Mouse (Mus musculus): Measurements from ENCODE around the gene Olfr1367. TPM values are rescaled to one million over a fixed set of nuclear protein-coding genes. Genes with fewer than 3 reads are reported as not detected.
"Not testable (repeated sequence)": the region's sequence is repeated elsewhere in the genome, so short reads cannot be mapped to it uniquely, and the experiment has no call there.

Olfr1367 gene
- total and polyA plus RNA-seq, 3 experiments: not detected

DNA sequence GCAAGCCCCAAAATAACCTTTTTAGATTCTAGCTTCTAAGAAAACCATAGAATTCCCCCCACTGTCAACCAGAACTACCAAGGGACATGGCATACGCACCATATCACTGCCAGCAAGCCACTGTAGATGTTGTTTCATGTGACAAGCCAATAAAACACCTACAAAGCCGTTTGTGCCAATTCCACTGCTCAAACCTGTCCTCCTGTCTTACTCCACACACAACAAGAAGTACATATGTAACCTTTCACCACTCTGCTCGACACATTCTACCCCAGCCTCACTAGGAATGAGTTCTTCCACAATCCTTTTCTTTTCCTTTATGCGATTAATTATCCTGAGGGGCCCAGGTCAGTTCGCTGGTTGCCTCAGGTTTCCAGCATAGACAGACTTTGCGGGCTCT, 48.9 kb downstream of the Olfr1367 start:
- Histone ChIP-seq H3K79me2 (replicated peaks; ENCODE audit: control insufficient read depth, extremely low read depth, insufficient read depth, poor library complexity, severe bottlenecking) (0 out of 2 replicates have a peak, but pooled peaks cover 4% of the 10 kb centered on the region), H3K9me3 (replicated peaks; ENCODE audit: low read length) (no peaks in the 10 kb centered on the region), H3K4me1 (ENCODE audit: control insufficient read depth in 1 of 2, insufficient read depth in 2 of 2) (peaks cover 0 to 30% of the 10 kb centered on the region in 2 experiments; a peak in 2 of 4 replicates), H3K4me2 (ENCODE audit: insufficient read depth, low read depth, poor library complexity, severe bottlenecking) (no peak overlapping the region), H3K9ac (ENCODE audit: insufficient read depth, low read depth) (no peak overlapping the region), H3K4me3 (replicated peaks in 1 of 3; ENCODE audit: low read depth in 2 of 3, low read length in 2 of 3, poor library complexity in 1 of 3) (no peak overlapping the region), H3K27me3 (replicated peaks) (no peaks in the 10 kb centered on the region), H3K27ac (ENCODE audit: insufficient read depth, low read depth) (no peak overlapping the region), H3K36me3 (replicated peaks in 1 of 2; ENCODE audit: control insufficient read depth in 1 of 2, insufficient read depth in 1 of 2, low read length in 1 of 2) (peaks cover 58 to 87% of the 10 kb centered on the region in 2 experiments)
- DNase-seq (ENCODE audit: extremely low read depth): no peak
- no peak for TF ChIP-seq HCFC1 (IDR thresholded peaks at IDR 0.05; ENCODE audit: low read depth, low read length)
- TF ChIP-seq TCF12 (IDR thresholded peaks at IDR 0.05; ENCODE audit: low read depth, low read length): no peak
- no peak for TF ChIP-seq ZMIZ1 (IDR thresholded peaks at IDR 0.05; ENCODE audit: low read depth, low read length)
- TF ChIP-seq UBTF (IDR thresholded peaks at IDR 0.05; ENCODE audit: low read depth, low read length): no peak
- no peak for TF ChIP-seq TBP (conservative IDR thresholded peaks at IDR 0.05; ENCODE audit: low read depth, low read length)
- no peak for TF ChIP-seq ZKSCAN1 (IDR thresholded peaks at IDR 0.05; ENCODE audit: borderline replicate concordance, low read depth, low read length)
- TF ChIP-seq USF2 (conservative IDR thresholded peaks at IDR 0.05; ENCODE audit: low read depth, low read length): no peak
- no peak for TF ChIP-seq POLR2AphosphoS2 (IDR thresholded peaks at IDR 0.05; ENCODE audit: low read depth, low read length)
- no peak for TF ChIP-seq RAD21 (IDR thresholded peaks at IDR 0.05; ENCODE audit: low read depth, low read length)
- TF ChIP-seq PAX5 (IDR thresholded peaks at IDR 0.05; ENCODE audit: low read length): no peak
- no peak for TF ChIP-seq CHD1 (IDR thresholded peaks at IDR 0.05; ENCODE audit: low read depth, low read length)
- TF ChIP-seq ZC3H11A (IDR thresholded peaks at IDR 0.05; ENCODE audit: low read depth, low read length): no peak
- no peak for TF ChIP-seq JUN (IDR thresholded peaks at IDR 0.05; ENCODE audit: insufficient read depth, low read depth, low read length)
- no peak for TF ChIP-seq E2F4 (IDR thresholded peaks at IDR 0.05; ENCODE audit: insufficient replicate concordance, low read depth, low read length)
- no peak for TF ChIP-seq ZNF384 (IDR thresholded peaks at IDR 0.05; ENCODE audit: low read depth, low read length)
- no peak for TF ChIP-seq SIN3A (IDR thresholded peaks at IDR 0.05; ENCODE audit: low read length)
- TF ChIP-seq BHLHE40 (IDR thresholded peaks at IDR 0.05; ENCODE audit: low read depth, low read length): no peak
- no peak for TF ChIP-seq MAZ (IDR thresholded peaks at IDR 0.05; ENCODE audit: low read depth, low read length)
- no peak for TF ChIP-seq IRF4 (IDR thresholded peaks at IDR 0.05; ENCODE audit: low read depth, low read length)
- in situ Hi-C loops (cut with MboI; ENCODE audit: low pct_ligation_motif_present, low pct_unique_long_range_greater_than_20kb, low sequenced_read_pairs): loop anchor here (25.0 kb wide), 1 partner anchor 317 kb away; the partner anchor contains the start of genes Hist1h2ai, Hist1h2bl, Hist1h2bm and Hist1h3h
- dilution Hi-C loops (cut with MboI; ENCODE audit: extremely low pct_ligation_motif_present, extremely low pct_unique_long_range_greater_than_20kb, low sequenced_read_pairs): no loop called here

DNA sequence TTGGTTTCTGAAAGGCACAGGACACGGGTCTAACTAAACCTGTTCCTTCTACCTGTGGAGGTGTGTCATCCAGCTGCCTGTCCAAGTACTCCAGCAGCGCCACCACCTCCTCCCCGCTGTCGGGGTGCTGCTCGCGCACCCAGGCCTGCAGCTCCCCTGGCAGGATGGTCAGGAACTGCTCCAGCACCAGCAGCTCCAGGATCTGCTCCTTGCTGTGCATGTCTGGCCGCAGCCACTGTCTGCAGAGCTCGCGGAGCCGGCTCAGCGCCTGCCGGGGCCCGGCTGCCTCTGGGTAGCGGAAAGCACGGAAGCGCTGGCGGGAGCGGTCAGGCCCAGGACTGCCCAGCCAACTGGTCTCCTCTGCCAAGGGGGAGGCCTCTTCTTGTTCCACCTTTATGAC, 49.3 kb downstream of the Olfr1367 start:
- H3K79me2 ChIP-seq (replicated peaks; ENCODE audit: control insufficient read depth, extremely low read depth, insufficient read depth, poor library complexity, severe bottlenecking); H3K9me3 ChIP-seq (replicated peaks; ENCODE audit: low read length); H3K27ac ChIP-seq (ENCODE audit: insufficient read depth, low read depth); H3K9ac ChIP-seq (ENCODE audit: insufficient read depth, low read depth); H3K4me2 ChIP-seq (ENCODE audit: insufficient read depth, low read depth, poor library complexity, severe bottlenecking); dilution Hi-C loops (cut with MboI; ENCODE audit: extremely low pct_ligation_motif_present, extremely low pct_unique_long_range_greater_than_20kb, low sequenced_read_pairs); H3K27me3 ChIP-seq (replicated peaks); DNase-seq (ENCODE audit: extremely low read depth); H3K4me3 ChIP-seq (replicated peaks in 1 of 3; ENCODE audit: low read depth in 2 of 3, low read length in 2 of 3, poor library complexity in 1 of 3): not testable (repeated sequence)
- H3K36me3 ChIP-seq (replicated peaks in 1 of 2; ENCODE audit: control insufficient read depth in 1 of 2, insufficient read depth in 1 of 2, low read length in 1 of 2): peaks cover 58 to 86% of the 10 kb centered on the region in 2 experiments
- H3K4me1 ChIP-seq (ENCODE audit: control insufficient read depth in 1 of 2, insufficient read depth in 2 of 2): peaks cover 0 to 34% of the 10 kb centered on the region in 2 experiments; a peak in 2 of 4 replicates
- in situ Hi-C loops (cut with MboI; ENCODE audit: low pct_ligation_motif_present, low pct_unique_long_range_greater_than_20kb, low sequenced_read_pairs): loop anchor here (25.0 kb wide), 1 partner anchor 316 kb away; the partner anchor contains the start of genes Hist1h2ai, Hist1h2bl, Hist1h2bm and Hist1h3h

All from CH12.LX (cell line).